8 mouse cellular contexts compared by ENCODE assay signal in genomic region chr3:95135433-95136052, GRCm38 (mm10). TPM values are rescaled to one million over a fixed set of nuclear protein-coding genes. Genes with fewer than 3 reads are reported as not detected.
DNase-seq lines count a peak whose midpoint lies in the region; ATAC-seq and TF ChIP-seq lines count a peak whose summit lies in the region.

No protein-coding gene starts in this region.

- H3K27me3 ChIP-seq in heart, embryonic 12.5 days (replicated peaks), result no peaks in the 10 kb centered on the region
- no peaks in the 10 kb centered on the region for H3K27me3 ChIP-seq in hindbrain, postnatal 0 days (ENCODE audit: insufficient read depth, low read length)
- no peaks in the 10 kb centered on the region for H3K27me3 ChIP-seq in midbrain, embryonic 13.5 days

- H3K9ac ChIP-seq in heart, embryonic 12.5 days, result no peak overlapping the region
- H3K9ac ChIP-seq in hindbrain, postnatal 0 days (replicated peaks; ENCODE audit: low read length), result no peak overlapping the region
- no peak overlapping the region; the same call in 1 of the 2 replicates for H3K9ac ChIP-seq in midbrain, embryonic 13.5 days (replicated peaks)

- peak overlapping the region; percentile 46 for H3K4me3 ChIP-seq in heart, embryonic 12.5 days
- peak overlapping the region; percentile 34 for H3K4me3 ChIP-seq in hindbrain, postnatal 0 days (ENCODE audit: low read length)
- H3K4me3 ChIP-seq in midbrain, embryonic 13.5 days (replicated peaks), result peak overlapping the region; percentile 38

- intact Hi-C loops in heart, postnatal 25 days (cut with DNase I), result no loop called here
- intact Hi-C loops in left cerebral cortex, postnatal 4 days (cut with DNase I), result no loop called here

- peak overlapping the region; percentile 69 for H3K4me2 ChIP-seq in heart, embryonic 12.5 days
- H3K4me2 ChIP-seq in hindbrain, postnatal 0 days (ENCODE audit: low read depth, low read length), result peak overlapping the region; percentile 70
- peak overlapping the region; percentile 57 for H3K4me2 ChIP-seq in midbrain, embryonic 13.5 days (replicated peaks)

- no peak overlapping the region for H3K27ac ChIP-seq in heart, embryonic 12.5 days (ENCODE audit: poor library complexity, severe bottlenecking)
- 0 out of 2 replicates have a peak overlapping the region, but pooled peaks have one; percentile 41 for H3K27ac ChIP-seq in hindbrain, postnatal 0 days
- H3K27ac ChIP-seq in midbrain, embryonic 13.5 days, result no peak overlapping the region

- ATAC-seq in heart, embryonic 12.5 days (ENCODE audit: insufficient number of reproducible peaks, low FRiP score), result no peak
- no peak for ATAC-seq in hindbrain, postnatal 0 days
- no peak for ATAC-seq in midbrain, embryonic 13.5 days

- H3K9me3 ChIP-seq in heart, embryonic 12.5 days (replicated peaks), result no peaks in the 10 kb centered on the region
- no peaks in the 10 kb centered on the region for H3K9me3 ChIP-seq in hindbrain, postnatal 0 days (ENCODE audit: low read length)
- H3K9me3 ChIP-seq in midbrain, embryonic 13.5 days, result no peaks in the 10 kb centered on the region

- DNase-seq in heart, postnatal 25 days (ENCODE audit: low spot score), result no peak
- DNase-seq in T-cell, adult 2 months (ENCODE audit: low spot score), result peak; percentile 90
- DNase-seq in hindbrain, postnatal 0 days (ENCODE audit: low spot score), result no peak
- DNase-seq in embryo, embryonic 10.5 days (ENCODE audit: low spot score), result no peak
- no peak for DNase-seq in left cerebral cortex, postnatal 4 days
- DNase-seq in frontal cortex, postnatal 36 days (ENCODE audit: low spot score in 2 of 2), result no peak

- no peak for TF ChIP-seq CTCF in hindbrain, postnatal 0 days (IDR thresholded peaks at IDR 0.05; ENCODE audit: low read depth)

- peaks cover 19% of the 10 kb centered on the region for H3K4me1 ChIP-seq in heart, embryonic 12.5 days (replicated peaks)
- H3K4me1 ChIP-seq in hindbrain, postnatal 0 days (ENCODE audit: insufficient read depth, low read length), result no peaks in the 10 kb centered on the region
- H3K4me1 ChIP-seq in midbrain, embryonic 13.5 days (replicated peaks), result peaks cover 23% of the 10 kb centered on the region

- peaks cover 15% of the 10 kb centered on the region for H3K36me3 ChIP-seq in heart, embryonic 12.5 days
- H3K36me3 ChIP-seq in hindbrain, postnatal 0 days (ENCODE audit: insufficient read depth, low read length), result peaks cover 6% of the 10 kb centered on the region; the same call in 1 of the 2 replicates
- peaks cover 27% of the 10 kb centered on the region for H3K36me3 ChIP-seq in midbrain, embryonic 13.5 days

- 77% methylated on average over 7 of the region's 7 CpGs for WGBS in heart, embryonic 12.5 days
- WGBS in hindbrain, postnatal 0 days, result 88% methylated on average over 7 of the region's 7 CpGs
- WGBS in midbrain, embryonic 13.5 days, result 87% methylated on average over 7 of the region's 7 CpGs

RNA-seq across cellular contexts. Expression of gene Lysmd1, which starts 1.7 kb away (rescaled TPM):
- polyA plus RNA-seq in heart, embryonic 12.5 days (2016; fragmentation: Nextera tagmentation; extraction: Ambion mirVana), result 8.1 and 9.1 TPM in 2 replicates
- total RNA-seq in heart, postnatal 25 days (2021), result 1 to 10 TPM; 6.7 to 7.9 TPM
- total RNA-seq in hindbrain, postnatal 0 days (2014; rRNA removed), result 33.4 and 38.5 TPM in 2 replicates
- 39.2 and 42.4 TPM in 2 replicates for polyA plus RNA-seq in hindbrain, postnatal 0 days (2015; fragmentation: Nextera tagmentation; extraction: Ambion mirVana)
- polyA plus RNA-seq in midbrain, embryonic 13.5 days (2015; fragmentation: Nextera tagmentation; extraction: Ambion mirVana), result 36.2 and 38.1 TPM in 2 replicates
- total RNA-seq in left cerebral cortex, postnatal 4 days (2021), result 10 to 100 TPM; 19.8 to 23.0 TPM

RNA-seq across cellular contexts. Expression of gene Scnm1, which starts 1.7 kb away (rescaled TPM):
- polyA plus RNA-seq in heart, embryonic 12.5 days (2016; fragmentation: Nextera tagmentation; extraction: Ambion mirVana), result 48.6 and 52.7 TPM in 2 replicates
- total RNA-seq in heart, postnatal 25 days (2021), result 10 to 100 TPM; 28.3 to 31.4 TPM
- total RNA-seq in hindbrain, postnatal 0 days (2014; rRNA removed), result 44.6 and 56.7 TPM in 2 replicates
- polyA plus RNA-seq in hindbrain, postnatal 0 days (2015; fragmentation: Nextera tagmentation; extraction: Ambion mirVana), result 72.1 and 75.7 TPM in 2 replicates
- 99.2 and 103 TPM in 2 replicates for polyA plus RNA-seq in midbrain, embryonic 13.5 days (2015; fragmentation: Nextera tagmentation; extraction: Ambion mirVana)
- total RNA-seq in left cerebral cortex, postnatal 4 days (2021), result 10 to 100 TPM; 39.9 to 43.2 TPM

RNA-seq across cellular contexts. Expression of gene Tnfaip8l2, which starts 6.6 kb away (rescaled TPM):
- 0.62 and 0.91 TPM in 2 replicates for polyA plus RNA-seq in heart, embryonic 12.5 days (2016; fragmentation: Nextera tagmentation; extraction: Ambion mirVana)
- 1 to 10 TPM; 2.0 to 2.1 TPM for total RNA-seq in heart, postnatal 25 days (2021)
- 1.9 and 2.3 TPM in 2 replicates for total RNA-seq in hindbrain, postnatal 0 days (2014; rRNA removed)
- 3.1 and 3.6 TPM in 2 replicates for polyA plus RNA-seq in hindbrain, postnatal 0 days (2015; fragmentation: Nextera tagmentation; extraction: Ambion mirVana)
- polyA plus RNA-seq in midbrain, embryonic 13.5 days (2015; fragmentation: Nextera tagmentation; extraction: Ambion mirVana), result 2.3 and 2.8 TPM in 2 replicates
- total RNA-seq in left cerebral cortex, postnatal 4 days (2021), result under 1 TPM; 0.74 to 0.92 TPM

RNA-seq across cellular contexts. Expression of gene Tmod4, which starts 11.3 kb away (rescaled TPM):
- polyA plus RNA-seq in heart, embryonic 12.5 days (2016; fragmentation: Nextera tagmentation; extraction: Ambion mirVana), result 0.59 and 0.69 TPM in 2 replicates
- 10 to 100 TPM; 17.3 to 24.5 TPM for total RNA-seq in heart, postnatal 25 days (2021)
- total RNA-seq in hindbrain, postnatal 0 days (2014; rRNA removed), result 0.43 and 0.73 TPM in 2 replicates
- polyA plus RNA-seq in hindbrain, postnatal 0 days (2015; fragmentation: Nextera tagmentation; extraction: Ambion mirVana), result 1.1 and 1.5 TPM in 2 replicates
- 1.0 and 1.8 TPM in 2 replicates for polyA plus RNA-seq in midbrain, embryonic 13.5 days (2015; fragmentation: Nextera tagmentation; extraction: Ambion mirVana)
- total RNA-seq in left cerebral cortex, postnatal 4 days (2021), result 1 to 10 TPM in 1 of 2 experiments, under 1 TPM in 1; 0.87 to 1.0 TPM

RNA-seq across cellular contexts. Expression of gene Sema6c, which starts 24.7 kb away (rescaled TPM):
- 3.6 and 5.5 TPM in 2 replicates for polyA plus RNA-seq in heart, embryonic 12.5 days (2016; fragmentation: Nextera tagmentation; extraction: Ambion mirVana)
- 1 to 10 TPM; 7.3 to 9.4 TPM for total RNA-seq in heart, postnatal 25 days (2021)
- 127 and 172 TPM in 2 replicates for total RNA-seq in hindbrain, postnatal 0 days (2014; rRNA removed)
- 15.6 and 16.4 TPM in 2 replicates for polyA plus RNA-seq in hindbrain, postnatal 0 days (2015; fragmentation: Nextera tagmentation; extraction: Ambion mirVana)
- 23.4 and 37.6 TPM in 2 replicates for polyA plus RNA-seq in midbrain, embryonic 13.5 days (2015; fragmentation: Nextera tagmentation; extraction: Ambion mirVana)
- 100 to 1,000 TPM; 141 to 155 TPM for total RNA-seq in left cerebral cortex, postnatal 4 days (2021)
